Mouse (Mus musculus) forebrain, postnatal 0 days (tissue): ENCODE results near the gene Isoc2a. TPM values are rescaled to one million over a fixed set of nuclear protein-coding genes. Genes with fewer than 3 reads are reported as not detected.
A peak's percentile ranks its signal among the peaks of the same experiment; 100 is the strongest.

Source experiments
- ATAC-seq: fragments of 200-750 bp; cut with Nextera tagmentation; 2 replicates; pipeline ENCODE4 v1.8.0; 2017; ENCODE audit warnings: mild to moderate bottlenecking, moderate library complexity
- DNase-seq: peaks from one replicate; pipeline ENCODE4 v3.0.0-alpha.2; 2015
- H3K27ac ChIP-seq: fragments of 300-500 bp; sonication (generic); 2 replicates; pipeline ENCODE4 v1.5.1; 2014; ENCODE audit warnings: low read depth, mild to moderate bottlenecking, antibody characterized with exemption, low read length, moderate library complexity, mixed read lengths
- H3K27me3 ChIP-seq: fragments of 300-500 bp; sonication (generic); 2 replicates; pipeline ENCODE4 v1.6.1; 2014; ENCODE audit warnings: mild to moderate bottlenecking, low read length, mixed read lengths; ENCODE audit not compliant: insufficient read depth
- H3K36me3 ChIP-seq: fragments of 300-500 bp; sonication (generic); 2 replicates; pipeline ENCODE4 v1.6.1; 2014; ENCODE audit warnings: mild to moderate bottlenecking, moderate library complexity; ENCODE audit not compliant: insufficient read depth
- H3K4me1 ChIP-seq: fragments of 300-500 bp; sonication (generic); 2 replicates; pipeline ENCODE4 v1.6.1; 2014; ENCODE audit warnings: antibody characterized with exemption; ENCODE audit not compliant: insufficient read depth
- H3K4me2 ChIP-seq: fragments of 300-500 bp; sonication (generic); 2 replicates; pipeline ENCODE4 v1.6.1; 2014; ENCODE audit warnings: low read depth, mild to moderate bottlenecking, moderate library complexity
- H3K4me3 ChIP-seq: fragments of 300-500 bp; sonication (generic); 2 replicates; pipeline ENCODE4 v1.5.1; 2014; ENCODE audit warnings: low read depth, low read length, mixed read lengths
- H3K9ac ChIP-seq: fragments of 300-500 bp; sonication (generic); 2 replicates; pipeline ENCODE4 v1.6.1; 2014; ENCODE audit warnings: mild to moderate bottlenecking
- H3K9me3 ChIP-seq: fragments of 300-500 bp; sonication (generic); 2 replicates; pipeline ENCODE4 v1.6.1; 2016; ENCODE audit warnings: low read length
- CTCF ChIP-seq: sonication (generic); IDR thresholded peaks from 2 replicates; pipeline ENCODE4 v1.5.1; 2016; ENCODE audit warnings: antibody characterized with exemption, control low read depth, low read depth
- WGBS: fragments of 180-500 bp; shearing (Covaris S2); extraction: QIAGEN DNeasy Blood & Tissue Kit; methylation state at CpG from one replicate; pipeline ENCODE4 v1.1.7; 2014; 5-methylcytosine and 5-hydroxymethylcytosine counted together
- polyA plus RNA-seq: library from polyadenylated mRNA; unstranded; fragments of >200 nt; fragmentation: Nextera tagmentation; extraction: Ambion mirVana; gene quantifications from 2 replicates; pipeline ENCODE4 v1.2.1, GENCODE M21; 2015
- total RNA-seq: library from RNA; depleted of rRNA; stranded (reverse); fragments of >200 nt; gene quantifications from 2 replicates; pipeline ENCODE4 v1.2.3, GENCODE M21; 2014

Gene Isoc2a
- total and polyA plus RNA-seq, 2 experiments from 2014 or later, result 0.39 to 4.9 TPM

DNA sequence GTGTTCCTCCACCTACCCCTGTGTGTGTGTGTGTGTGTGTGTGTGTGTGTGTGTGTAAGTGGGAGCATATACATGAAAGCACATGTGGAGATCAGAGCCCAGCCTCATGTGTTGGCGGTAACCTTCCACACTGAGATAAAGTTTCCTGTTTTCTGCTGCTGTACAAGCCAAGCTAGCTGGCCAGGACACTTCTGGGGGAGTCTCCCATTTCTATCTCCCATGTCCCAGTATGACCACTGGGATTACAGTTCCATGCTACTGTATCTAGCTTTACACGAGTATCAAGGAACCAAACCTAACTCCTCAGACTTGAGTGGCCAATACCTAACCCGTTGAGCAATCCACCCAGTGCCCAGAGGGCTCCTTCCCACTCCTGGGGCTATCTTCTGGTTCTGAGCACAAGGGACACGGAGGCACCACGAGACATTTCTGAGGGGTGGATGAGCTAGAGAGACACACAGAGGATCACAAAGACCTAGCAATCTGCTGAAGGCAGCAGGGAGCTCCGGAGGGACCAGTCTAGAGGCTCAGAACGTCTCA is 13.3 kb upstream of the Isoc2a start:
- Histone ChIP-seq H3K4me2 (no peak overlapping the region), H3K4me3 (no peak overlapping the region), H3K9me3 (no peaks in the 10 kb centered on the region), H3K27me3 (no peaks in the 10 kb centered on the region), H3K4me1 (peaks cover 7% of the 10 kb centered on the region; the same call in 1 of the 2 replicates), H3K27ac (no peak overlapping the region), H3K9ac (no peak overlapping the region), H3K36me3 (no peaks in the 10 kb centered on the region)
- DNase-seq, result no peak
- no peak for TF ChIP-seq CTCF
- no peak for ATAC-seq
- 79% methylated on average over 7 of the region's 7 CpGs for WGBS

DNA sequence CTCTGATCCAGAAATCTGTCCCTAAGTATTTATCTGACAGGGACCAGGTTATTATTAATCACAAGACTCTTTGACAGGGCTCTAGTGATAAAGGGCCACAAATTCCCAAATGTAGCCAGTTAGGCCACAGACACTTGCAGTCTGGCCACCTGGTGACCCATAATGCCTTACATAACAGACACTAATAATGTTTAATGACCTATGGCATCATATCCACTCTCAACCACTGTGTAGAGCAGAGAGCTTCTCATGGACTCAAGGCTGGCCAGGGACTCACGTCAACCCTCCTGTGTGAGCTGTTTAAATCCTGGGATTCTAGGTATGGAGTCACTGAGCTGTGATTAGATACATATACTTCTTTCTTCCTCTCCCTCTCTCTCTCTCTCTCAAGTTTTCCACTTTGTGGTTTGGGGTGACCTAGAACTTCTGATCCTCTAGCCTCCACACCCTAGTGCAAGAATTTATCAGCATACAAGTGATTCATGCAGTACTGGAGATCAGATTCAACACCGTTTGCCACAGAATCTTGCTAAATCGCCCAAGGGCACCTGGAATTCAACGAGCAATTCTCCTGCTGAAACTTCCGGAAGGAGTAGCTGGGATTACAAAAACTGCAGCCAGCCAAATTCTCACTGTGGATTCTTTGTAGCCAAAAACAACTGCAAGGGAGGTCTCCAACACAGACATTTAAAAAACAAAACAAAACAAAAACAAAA is 12.7 kb upstream of the Isoc2a start:
- DNase-seq (no peak), ATAC-seq (no peak)
- Histone ChIP-seq H3K4me3 (no peak overlapping the region), H3K27me3 (no peaks in the 10 kb centered on the region), H3K27ac (no peak overlapping the region), H3K4me1 (peaks cover 7% of the 10 kb centered on the region; the same call in 1 of the 2 replicates), H3K9ac (no peak overlapping the region), H3K36me3 (no peaks in the 10 kb centered on the region), H3K4me2 (no peak overlapping the region), H3K9me3 (no peaks in the 10 kb centered on the region)
- 80% methylated on average over 5 of the region's 5 CpGs for WGBS
- TF ChIP-seq CTCF, result no peak

DNA sequence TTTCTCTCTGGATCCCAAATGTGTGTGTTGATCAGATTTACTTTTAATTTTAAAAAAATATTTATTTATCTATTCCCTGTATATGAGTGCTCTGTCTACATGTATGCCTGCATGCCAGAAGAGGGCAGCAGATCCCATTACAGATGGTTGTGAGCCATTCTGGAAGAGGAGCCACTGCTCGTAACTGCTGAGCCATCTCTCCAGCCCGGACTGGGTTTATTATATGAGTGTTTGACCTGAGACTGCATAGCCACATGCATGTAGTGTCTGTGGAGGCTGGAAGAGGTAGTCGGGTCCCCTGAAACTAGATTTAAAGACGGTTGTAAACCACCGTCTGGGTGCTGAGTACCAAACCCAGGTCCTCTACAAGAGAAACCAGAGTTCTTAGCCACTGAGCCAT is 11.9 kb upstream of the Isoc2a start:
- H3K9ac ChIP-seq, result no peak overlapping the region
- H3K9me3 ChIP-seq, result no peaks in the 10 kb centered on the region
- H3K4me1 ChIP-seq, result peaks cover 7% of the 10 kb centered on the region; the same call in 1 of the 2 replicates
- 62% methylated on average over 5 of the region's 5 CpGs for WGBS
- DNase-seq (peak; percentile 52), ATAC-seq (peak; percentile 17; the same call in 1 of the 2 replicates)
- H3K27me3 ChIP-seq, result no peaks in the 10 kb centered on the region
- peak overlapping the region; percentile 61 for H3K4me2 ChIP-seq
- peak overlapping the region; percentile 61; the same call in 1 of the 2 replicates for H3K4me3 ChIP-seq
- no peaks in the 10 kb centered on the region for H3K36me3 ChIP-seq
- H3K27ac ChIP-seq, result 0 out of 2 replicates have a peak overlapping the region, but pooled peaks have one; percentile 81
- peak; percentile 67 for TF ChIP-seq CTCF

DNA sequence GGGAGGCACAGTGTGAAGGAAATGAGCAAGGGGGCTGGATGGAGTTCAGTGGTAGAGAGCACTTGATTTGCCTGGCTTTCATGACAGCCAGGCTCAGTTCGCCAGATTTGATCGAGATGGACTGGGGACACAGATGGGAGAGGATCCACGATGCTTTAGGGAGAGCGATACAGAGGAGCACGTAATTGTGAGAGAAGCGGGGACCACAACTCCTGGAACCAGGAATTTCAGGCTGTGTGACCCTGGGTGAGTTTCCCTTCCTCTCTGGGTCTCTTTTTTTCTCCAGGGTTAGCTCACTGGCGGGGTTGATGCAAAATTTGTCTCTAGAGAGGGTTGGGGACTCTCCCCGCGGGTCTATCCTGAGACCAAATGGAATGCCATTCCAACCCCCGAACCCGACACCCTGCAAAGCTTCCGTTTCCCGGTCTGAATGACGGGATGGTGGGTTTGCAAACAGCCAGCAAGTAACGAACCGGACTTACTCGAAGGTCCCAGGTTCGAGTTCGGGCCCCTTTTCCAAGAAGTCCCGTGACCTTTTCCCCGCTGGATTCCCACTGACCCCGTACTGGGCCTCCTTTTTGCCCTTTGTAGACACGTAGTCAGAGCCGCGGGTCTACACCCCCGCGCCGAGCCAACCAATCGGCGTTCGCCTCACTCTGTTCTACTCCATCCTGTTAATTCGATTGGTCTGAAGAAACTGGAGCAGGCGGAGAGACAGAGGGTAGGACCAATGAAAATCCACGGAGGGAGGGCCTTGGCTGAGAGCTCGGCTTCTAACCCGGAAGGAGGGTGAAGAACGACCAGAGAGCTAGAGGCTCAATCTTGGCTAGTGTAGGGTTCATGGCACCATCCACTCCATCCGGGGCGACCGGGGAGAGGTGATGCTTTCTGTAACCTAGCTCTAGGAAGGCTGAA is 11.1 kb upstream of the Isoc2a start:
- TF ChIP-seq CTCF, result no peak
- peak; percentile 97 for DNase-seq
- Histone ChIP-seq H3K9ac (peak overlapping the region; percentile 75), H3K36me3 (no peaks in the 10 kb centered on the region), H3K9me3 (no peaks in the 10 kb centered on the region), H3K4me2 (peak overlapping the region; percentile 61), H3K4me3 (peak overlapping the region; percentile 61), H3K27ac (peak overlapping the region; percentile 81), H3K27me3 (no peaks in the 10 kb centered on the region), H3K4me1 (peaks cover 7% of the 10 kb centered on the region; the same call in 1 of the 2 replicates)
- 4% methylated on average over 40 of the region's 40 CpGs for WGBS
- ATAC-seq, result peak; percentile 100

DNA sequence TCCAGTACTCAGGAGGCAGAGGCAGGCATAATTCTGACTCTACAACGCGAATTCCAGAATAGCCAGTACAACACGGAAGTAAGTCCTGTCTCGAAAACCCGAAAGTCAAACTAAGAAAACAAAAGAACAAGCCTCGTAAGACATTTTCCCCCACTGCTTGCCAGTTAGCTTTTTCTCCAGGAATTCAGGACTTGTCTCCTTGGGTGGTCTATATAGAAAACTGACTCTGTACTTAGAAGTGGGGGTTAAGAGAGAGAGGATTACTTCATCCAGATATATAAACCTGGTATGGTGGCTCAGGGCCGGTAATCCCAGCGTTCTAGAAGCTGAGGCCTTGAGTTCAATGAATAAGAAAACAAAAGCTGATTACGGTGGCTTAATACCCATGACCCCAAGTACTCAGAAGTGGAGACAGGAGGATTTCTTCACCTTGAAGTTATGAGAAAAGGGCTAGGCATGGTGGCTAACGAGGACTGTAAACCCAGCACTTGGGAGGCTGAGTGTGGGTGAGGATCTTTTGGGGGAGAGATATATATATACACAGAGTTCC is 10.2 kb upstream of the Isoc2a start:
- no peak for ATAC-seq
- Histone ChIP-seq H3K36me3 (no peaks in the 10 kb centered on the region), H3K4me1 (peaks cover 7% of the 10 kb centered on the region; the same call in 1 of the 2 replicates), H3K4me3 (peak overlapping the region; percentile 61), H3K4me2 (peak overlapping the region; percentile 61), H3K27me3 (no peaks in the 10 kb centered on the region), H3K27ac (peak overlapping the region; percentile 81), H3K9me3 (no peaks in the 10 kb centered on the region), H3K9ac (peak overlapping the region; percentile 75)
- TF ChIP-seq CTCF, result no peak
- WGBS, result 21% methylated on average over 10 of the region's 10 CpGs
- DNase-seq, result no peak

DNA sequence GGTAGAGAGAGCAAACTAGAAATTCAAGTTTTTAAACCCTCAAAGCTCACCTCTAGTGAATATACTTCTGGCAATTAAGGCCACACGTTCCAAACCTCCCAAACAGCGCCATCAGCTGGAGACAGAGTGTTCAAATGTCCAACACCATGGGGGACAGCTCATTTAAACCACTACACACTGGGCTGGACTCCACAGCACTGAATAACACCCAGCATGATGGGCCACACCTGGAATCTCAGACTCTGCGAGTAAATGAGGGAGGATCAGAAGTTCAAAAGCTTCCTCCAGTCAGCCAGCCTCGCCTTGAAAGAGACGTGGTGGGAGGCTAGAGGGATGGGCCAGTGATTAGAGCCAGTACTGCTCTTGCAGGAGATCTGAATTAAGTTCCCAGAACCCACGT is 6.8 kb upstream of the Isoc2a start, which contains the start of gene Isoc2b:
Gene Isoc2b, minus strand, starts transcription at position 126 of the 400 bp plus-strand sequence.
- H3K36me3 ChIP-seq, result no peaks in the 10 kb centered on the region
- ATAC-seq (no peak), DNase-seq (no peak)
- no peak within 1 kb of the TSS for H3K9ac ChIP-seq
- H3K4me2 ChIP-seq, result no peak within 1 kb of the TSS
- H3K9me3 ChIP-seq, result no peaks in the 10 kb centered on the region
- TF ChIP-seq CTCF, result no peak
- H3K4me1 ChIP-seq, result peaks cover 7% of the 10 kb centered on the region; the same call in 1 of the 2 replicates
- no peaks in the 10 kb centered on the region for H3K27me3 ChIP-seq
- 54% methylated on average over 6 of the region's 6 CpGs for WGBS
- H3K27ac ChIP-seq, result no peak within 1 kb of the TSS
- no peak within 1 kb of the TSS for H3K4me3 ChIP-seq
